Mouse (Mus musculus) MN1 (cell line): Measurements from ENCODE around the gene Xlr5c.
A peak's percentile ranks its signal among the peaks of the same experiment; 100 is the strongest.
"Not testable (repeated sequence)": the region's sequence is repeated elsewhere in the genome, so short reads cannot be mapped to it uniquely, and the experiment has no call there.

ENCODE experiments used
- DNase-seq: peaks from one replicate; pipeline ENCODE4 v3.0.0-alpha.2; 2016; ENCODE audit warnings: low spot score

The Xlr5c gene

GRCm38 (mm10) chrX:73292876-73293275 is at the start of gene Xlr5c, which contains the start of gene Xlr5a:
Gene Xlr5c (minus strand): TSS chrX:73292976.
Gene Xlr5a (minus strand): TSS chrX:73292976.
- DNase-seq, result not testable (repeated sequence)

DNA sequence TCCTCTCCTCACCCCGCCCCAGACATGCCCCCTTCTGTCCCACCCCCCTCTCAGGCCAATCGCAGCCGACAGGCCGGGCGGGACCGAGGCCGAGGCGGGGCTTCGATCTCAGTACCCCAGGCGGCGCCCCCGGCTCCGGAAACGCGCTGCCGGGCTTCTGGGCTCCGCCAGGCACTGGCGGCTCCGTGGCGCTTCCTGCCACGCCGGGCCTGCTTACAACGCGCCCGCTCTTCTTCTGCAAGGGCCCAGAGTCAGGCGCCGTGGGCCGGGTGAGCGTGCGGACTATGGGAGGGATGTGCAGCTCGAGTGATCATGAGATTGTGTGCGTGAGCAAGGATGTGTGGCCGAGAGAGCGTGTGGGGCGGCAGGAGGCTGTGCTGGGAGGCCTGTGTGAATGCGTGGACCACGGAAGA is 49.7 kb upstream of the Xlr5c start, which contains the start of gene Zfp275:
TSS of gene Zfp275 (plus strand) at position 139 of the 413 bp plus-strand sequence.
- DNase-seq, result peak; percentile 58

DNA sequence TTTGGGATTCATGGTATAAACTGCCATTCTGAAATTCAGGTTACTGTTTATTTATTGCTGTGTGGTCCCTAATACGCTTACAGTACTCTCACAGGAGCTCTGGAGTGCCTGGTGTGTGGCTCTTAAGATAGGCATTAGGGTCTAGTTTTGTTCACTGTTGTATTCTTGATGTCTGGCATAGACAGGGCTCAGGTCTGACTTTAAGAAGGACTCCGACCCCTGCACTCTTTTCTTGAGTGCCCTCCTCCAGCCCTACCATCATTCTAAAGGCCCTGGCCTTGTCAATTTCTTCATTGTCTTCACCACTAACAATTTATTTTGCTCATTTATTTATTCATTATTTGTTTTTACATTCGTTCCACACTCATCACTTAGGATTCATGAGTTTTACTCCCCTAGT is 49.3 kb upstream of the Xlr5c start:
- no peak for DNase-seq

DNA sequence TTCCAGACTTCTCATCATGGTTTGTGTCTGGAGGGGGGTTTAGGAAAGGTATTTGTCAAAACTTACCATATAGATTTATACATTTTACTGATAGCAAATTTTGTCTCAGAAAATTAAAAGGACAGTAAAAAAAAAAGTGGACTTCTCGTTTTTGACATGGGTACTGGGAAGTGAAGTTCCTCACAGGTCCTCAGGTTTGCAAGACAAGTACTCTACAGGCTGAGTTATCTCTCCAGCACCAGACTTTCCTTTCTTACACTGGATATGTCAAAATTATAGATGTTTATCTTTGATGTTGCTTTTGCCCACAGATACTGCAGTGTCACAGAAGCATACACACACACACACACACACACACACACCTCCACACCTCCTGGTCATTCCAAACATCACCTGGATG is 48.7 kb upstream of the Xlr5c start:
- no peak for DNase-seq

DNA sequence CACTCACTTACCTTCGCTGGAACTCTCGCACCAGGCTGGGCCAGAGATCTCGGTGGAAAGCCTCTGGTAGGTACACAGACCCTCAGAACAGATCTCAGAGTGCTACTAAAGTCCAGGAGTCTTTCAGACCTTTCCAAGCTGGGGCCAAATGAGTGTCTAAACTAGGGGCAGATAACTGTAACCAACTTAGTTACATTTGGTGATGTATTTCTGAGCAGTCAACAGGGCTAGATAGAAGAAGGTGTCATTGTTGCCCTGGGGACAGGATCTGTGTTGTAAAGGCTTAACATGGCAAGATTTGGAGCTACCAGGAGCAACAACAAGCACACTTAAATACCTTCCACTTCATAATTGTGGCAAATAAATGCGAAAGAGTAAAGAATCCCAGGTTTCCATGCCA is 44.0 kb upstream of the Xlr5c start, which contains the start of gene Gm45015:
TSS of gene Gm45015 (minus strand) at position 101 of the 400 bp plus-strand sequence.
- DNase-seq, result no peak

DNA sequence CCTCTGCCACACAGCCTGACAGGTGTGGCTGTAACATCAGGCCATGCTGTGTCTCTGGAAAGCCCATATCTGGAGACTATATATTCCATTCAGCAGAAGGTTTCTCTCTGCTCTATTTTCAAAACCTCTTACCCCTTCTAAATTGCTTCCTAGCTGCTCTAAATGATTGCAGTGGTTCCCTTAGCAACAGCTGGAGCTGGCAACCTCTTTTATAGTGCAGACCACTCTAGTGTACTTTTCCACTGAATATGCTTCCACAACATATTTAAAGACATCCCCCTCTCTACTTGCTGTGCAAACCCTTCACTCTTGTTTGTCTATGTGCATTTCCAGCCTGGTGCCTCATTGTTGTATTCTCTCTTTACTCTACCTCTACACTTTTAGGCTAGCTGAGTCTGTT is 40.8 kb upstream of the Xlr5c start:
- DNase-seq, result no peak

GRCm38 (mm10) chrX:73327215-73327614 is 34.4 kb upstream of the Xlr5c start:
- no peak for DNase-seq

DNA sequence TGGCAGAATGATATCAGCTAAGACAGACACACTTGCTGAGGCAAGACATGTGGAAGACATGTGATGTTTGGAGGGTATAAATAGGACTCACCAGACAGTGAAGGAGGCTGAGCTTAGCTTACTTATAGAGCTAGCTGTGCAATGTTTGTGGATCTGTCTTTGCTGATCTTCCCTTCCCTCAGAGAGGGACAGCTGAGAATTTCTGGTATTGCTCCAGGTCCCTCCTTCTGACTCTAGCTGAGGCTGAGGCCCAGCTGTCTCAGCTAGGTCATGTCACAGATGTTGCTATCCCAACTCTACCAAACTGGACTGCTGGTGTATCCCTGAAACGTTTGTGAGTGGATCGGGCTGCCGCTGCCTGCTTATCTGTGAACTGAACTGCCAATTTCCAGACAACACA is 28.3 kb upstream of the Xlr5c start:
- DNase-seq, result no peak

DNA sequence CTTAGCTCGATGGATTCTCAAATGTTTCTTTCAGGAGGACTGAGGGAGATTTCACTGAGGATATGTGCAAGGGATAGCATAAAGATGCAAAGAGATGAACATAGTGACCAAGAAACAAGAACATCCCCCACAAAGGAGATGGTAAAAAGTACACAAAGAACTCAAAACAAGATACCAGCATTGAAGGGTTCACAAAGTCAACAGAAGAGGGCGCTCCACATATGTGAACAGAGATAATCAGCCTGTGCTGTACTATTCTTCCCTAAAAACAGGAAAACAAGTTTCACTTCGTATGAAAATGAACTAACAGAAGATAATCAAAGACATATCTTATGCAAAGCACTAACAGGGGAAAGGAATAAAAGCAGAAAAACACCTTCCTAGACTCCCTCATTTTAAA is 19.7 kb upstream of the Xlr5c start:
- DNase-seq, result peak; percentile 10

DNA sequence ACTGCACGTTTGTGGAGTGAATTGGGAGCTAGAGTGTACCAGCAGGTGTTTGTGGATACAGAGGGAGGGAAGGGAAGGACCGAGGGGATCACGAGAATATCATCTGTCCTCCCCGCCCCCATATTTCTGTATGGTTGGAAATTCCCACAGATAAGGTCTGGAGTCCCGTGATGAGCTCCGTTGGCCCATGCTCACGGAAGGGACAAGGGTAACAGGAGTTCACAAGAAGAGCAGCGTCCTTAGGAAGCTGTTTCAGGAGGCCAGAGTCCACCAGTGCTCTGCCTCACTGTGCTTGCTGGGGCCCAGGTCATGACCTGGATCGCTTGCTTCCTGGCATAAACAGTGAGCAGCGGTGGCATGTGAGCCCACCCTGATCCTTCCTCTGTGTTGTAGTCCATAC is 3.0 kb upstream of the Xlr5c start:
- not testable (repeated sequence) for DNase-seq

- peak; percentile 63 for DNase-seq
Observed at GRCm38 (mm10) chrX:73265270-73265669, 27.5 kb downstream of the Xlr5c start, which contains the start of gene Xlr3c. Gene Xlr3c (minus strand): TSS chrX:73265390.

DNA sequence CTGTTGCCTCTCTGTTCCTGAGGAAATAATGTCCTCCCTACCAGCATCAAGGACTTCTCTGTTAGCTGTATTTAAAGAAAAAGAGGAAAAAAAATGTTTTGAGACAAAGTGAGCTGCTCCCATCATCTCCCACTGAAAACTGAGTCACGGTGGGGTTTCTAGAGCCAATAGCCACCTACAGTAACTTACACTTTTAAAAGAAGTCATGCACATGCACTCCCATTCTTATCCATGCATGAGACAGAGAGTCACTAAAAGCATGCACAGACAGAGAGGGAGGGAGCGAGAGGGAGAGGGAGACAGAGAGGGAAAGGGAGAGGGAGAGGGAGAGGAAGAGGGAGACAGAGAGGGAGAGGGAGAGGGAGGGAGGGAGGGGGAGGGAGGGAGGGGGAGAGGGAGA is 30.3 kb downstream of the Xlr5c start:
- DNase-seq, result not testable (repeated sequence)

DNA sequence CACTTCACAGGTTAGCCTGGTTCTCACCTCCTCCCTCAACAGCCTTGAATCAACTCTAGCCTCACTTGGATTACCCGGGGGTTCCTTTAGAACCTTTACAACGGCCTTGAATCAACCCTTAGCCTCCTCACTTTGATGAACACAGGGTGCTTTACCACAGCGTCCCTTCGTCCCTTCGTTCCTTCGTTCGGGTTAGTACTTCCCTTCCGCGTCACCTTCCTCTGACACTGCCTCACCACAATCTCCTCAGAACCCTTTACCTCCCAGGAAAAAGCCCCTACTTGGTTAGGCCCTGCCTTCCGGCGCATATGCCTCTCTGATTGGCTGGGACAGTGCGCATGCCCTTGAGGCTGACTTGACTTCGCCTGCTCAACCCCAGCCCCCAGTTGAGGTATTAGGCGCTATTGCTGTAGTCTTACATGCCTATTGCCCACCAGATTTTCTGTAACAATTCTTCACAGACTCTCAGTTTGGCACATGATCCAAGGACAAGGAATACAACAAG is 49.9 kb downstream of the Xlr5c start, which contains the start of gene Xlr4c:
TSS of gene Xlr4c (minus strand) at position 310 of the 505 bp plus-strand sequence.
- DNase-seq, result not testable (repeated sequence)
